Mouse (Mus musculus): ENCODE results near the gene Gm48552. TPM values are rescaled to one million over a fixed set of nuclear protein-coding genes. Genes with fewer than 3 reads are reported as not detected.

The Gm48552 gene
- polyA plus RNA-seq, 1 experiment, result not detected

GRCm38 (mm10) chr10:81408424-81408729 is 19.6 kb downstream of the Gm48552 start:
- H3K27ac ChIP-seq (ENCODE audit: control insufficient read depth, insufficient read depth, low read depth, low read length, poor library complexity), result peak overlapping the region; percentile 75
- H3K4me1 ChIP-seq (ENCODE audit: control insufficient read depth, insufficient read depth, low read length), result peaks cover 23% of the 10 kb centered on the region

GRCm38 (mm10) chr10:81408871-81409291 is 20.1 kb downstream of the Gm48552 start:
- H3K4me1 ChIP-seq (ENCODE audit: control insufficient read depth, insufficient read depth, low read length), result peaks cover 24% of the 10 kb centered on the region
- TF ChIP-seq POLR2A (IDR thresholded peaks at IDR 0.05; ENCODE audit: borderline replicate concordance, control insufficient read depth, low read depth, low read length) (no peak), CTCF (IDR thresholded peaks at IDR 0.05; ENCODE audit: control insufficient read depth, insufficient read depth, low read length) (peak; percentile 97)
- no peak overlapping the region for H3K4me3 ChIP-seq (replicated peaks; ENCODE audit: control insufficient read depth, low read depth, low read length)
- H3K27ac ChIP-seq (ENCODE audit: control insufficient read depth, insufficient read depth, low read depth, low read length, poor library complexity), result peak overlapping the region; percentile 75
- 5% methylated on average over 9 of the region's 9 CpGs for WGBS

More at GRCm38 (mm10) chr10:81408424-81408729, 19.6 kb downstream of the Gm48552 start:
- no peak overlapping the region for H3K4me3 ChIP-seq (replicated peaks; ENCODE audit: control insufficient read depth, low read depth, low read length)
- TF ChIP-seq POLR2A (IDR thresholded peaks at IDR 0.05; ENCODE audit: borderline replicate concordance, control insufficient read depth, low read depth, low read length), result no peak
- no peak for TF ChIP-seq CTCF (IDR thresholded peaks at IDR 0.05; ENCODE audit: control insufficient read depth, insufficient read depth, low read length)
- 74% methylated on average over 13 of the region's 13 CpGs for WGBS

- TF ChIP-seq POLR2A (IDR thresholded peaks at IDR 0.05; ENCODE audit: borderline replicate concordance, control insufficient read depth, low read depth, low read length) (no peak), CTCF (IDR thresholded peaks at IDR 0.05; ENCODE audit: control insufficient read depth, insufficient read depth, low read length) (no peak)
- WGBS, result 26% methylated on average over 8 of the region's 8 CpGs
- peak overlapping the region; percentile 75 for H3K27ac ChIP-seq (ENCODE audit: control insufficient read depth, insufficient read depth, low read depth, low read length, poor library complexity)
- no peak overlapping the region for H3K4me3 ChIP-seq (replicated peaks; ENCODE audit: control insufficient read depth, low read depth, low read length)
- peaks cover 24% of the 10 kb centered on the region for H3K4me1 ChIP-seq (ENCODE audit: control insufficient read depth, insufficient read depth, low read length)
These were observed 20.5 kb downstream of the Gm48552 start for GRCm38 (mm10) chr10:81409330-81409729.

GRCm38 (mm10) chr10:81410350-81410749 is 21.5 kb downstream of the Gm48552 start:
- Histone ChIP-seq H3K4me3 (replicated peaks; ENCODE audit: control insufficient read depth, low read depth, low read length) (no peak overlapping the region), H3K27ac (ENCODE audit: control insufficient read depth, insufficient read depth, low read depth, low read length, poor library complexity) (peak overlapping the region; percentile 72), H3K4me1 (ENCODE audit: control insufficient read depth, insufficient read depth, low read length) (peaks cover 24% of the 10 kb centered on the region)
- no peak for TF ChIP-seq CTCF (IDR thresholded peaks at IDR 0.05; ENCODE audit: control insufficient read depth, insufficient read depth, low read length)
- no peak for TF ChIP-seq POLR2A (IDR thresholded peaks at IDR 0.05; ENCODE audit: borderline replicate concordance, control insufficient read depth, low read depth, low read length)
- 18% methylated on average over 4 of the region's 4 CpGs for WGBS

GRCm38 (mm10) chr10:81410981-81411380 is 22.2 kb downstream of the Gm48552 start:
- Histone ChIP-seq H3K27ac (ENCODE audit: control insufficient read depth, insufficient read depth, low read depth, low read length, poor library complexity) (peak overlapping the region; percentile 72), H3K4me1 (ENCODE audit: control insufficient read depth, insufficient read depth, low read length) (peaks cover 22% of the 10 kb centered on the region), H3K4me3 (replicated peaks; ENCODE audit: control insufficient read depth, low read depth, low read length) (no peak overlapping the region)
- TF ChIP-seq CTCF (IDR thresholded peaks at IDR 0.05; ENCODE audit: control insufficient read depth, insufficient read depth, low read length), result no peak
- no peak for TF ChIP-seq POLR2A (IDR thresholded peaks at IDR 0.05; ENCODE audit: borderline replicate concordance, control insufficient read depth, low read depth, low read length)
- 69% methylated on average over 9 of the region's 9 CpGs for WGBS

GRCm38 (mm10) chr10:81411471-81412400 is 22.9 kb downstream of the Gm48552 start:
- Histone ChIP-seq H3K27ac (ENCODE audit: control insufficient read depth, insufficient read depth, low read depth, low read length, poor library complexity) (peak overlapping the region; percentile 72), H3K4me3 (replicated peaks; ENCODE audit: control insufficient read depth, low read depth, low read length) (no peak overlapping the region), H3K4me1 (ENCODE audit: control insufficient read depth, insufficient read depth, low read length) (peaks cover 22% of the 10 kb centered on the region)
- WGBS, result 60% methylated on average over 18 of the region's 18 CpGs
- TF ChIP-seq POLR2A (IDR thresholded peaks at IDR 0.05; ENCODE audit: borderline replicate concordance, control insufficient read depth, low read depth, low read length) (peak; percentile 17; the same call in 1 of the 2 replicates), CTCF (IDR thresholded peaks at IDR 0.05; ENCODE audit: control insufficient read depth, insufficient read depth, low read length) (no peak)

GRCm38 (mm10) chr10:81412586-81413309 is 23.9 kb downstream of the Gm48552 start:
- H3K27ac ChIP-seq (ENCODE audit: control insufficient read depth, insufficient read depth, low read depth, low read length, poor library complexity), result peak overlapping the region; percentile 72
- H3K4me1 ChIP-seq (ENCODE audit: control insufficient read depth, insufficient read depth, low read length), result peaks cover 22% of the 10 kb centered on the region
- TF ChIP-seq POLR2A (IDR thresholded peaks at IDR 0.05; ENCODE audit: borderline replicate concordance, control insufficient read depth, low read depth, low read length), result no peak
- TF ChIP-seq CTCF (IDR thresholded peaks at IDR 0.05; ENCODE audit: control insufficient read depth, insufficient read depth, low read length), result no peak
- 58% methylated on average over 16 of the region's 16 CpGs for WGBS
- no peak overlapping the region for H3K4me3 ChIP-seq (replicated peaks; ENCODE audit: control insufficient read depth, low read depth, low read length)

Measured in bone marrow, adult 2 months (tissue).